Mouse (Mus musculus) MEL (cell line): ENCODE results near the gene Arhgef25.

ENCODE experiments used
- CTCF ChIP-seq, 3 experiments: IDR thresholded peaks in 2 of 3; conservative IDR thresholded peaks in 1 of 3; 2 replicates each; pipeline ENCODE4 v1.5.1; 2011 to 2012; ENCODE audit warnings: low read length in 3 of 3, low read depth in 2 of 3, mild to moderate bottlenecking in 2 of 3, improper control_type of control experiment in 1 of 3, inconsistent platforms in 1 of 3, mixed read lengths in 1 of 3, moderate library complexity in 1 of 3; ENCODE audit not compliant: control insufficient read depth in 1 of 3, insufficient read depth in 1 of 3, poor library complexity in 1 of 3, severe bottlenecking in 1 of 3
- EP300 ChIP-seq, 2 experiments: IDR thresholded peaks; 2 replicates each; pipeline ENCODE4 v1.6.1; 2011; ENCODE audit warnings: improper control_type of control experiment in 2 of 2, low read length in 2 of 2, low read depth in 1 of 2, mild to moderate bottlenecking in 1 of 2
- GATA1 ChIP-seq: IDR thresholded peaks from 2 replicates; pipeline ENCODE4 v1.6.1; 2011; ENCODE audit warnings: low read depth, low read length, improper control_type of control experiment
- KAT2A ChIP-seq: conservative IDR thresholded peaks from 2 replicates; pipeline ENCODE4 v1.6.1; 2012; ENCODE audit warnings: low read depth, low read length, improper control_type of control experiment, inconsistent platforms
- MAFK ChIP-seq: IDR thresholded peaks from 2 replicates; pipeline ENCODE4 v1.6.1; 2011; ENCODE audit warnings: low read depth, mild to moderate bottlenecking, low read length, improper control_type of control experiment, borderline replicate concordance
- MAX ChIP-seq: IDR thresholded peaks from 2 replicates; pipeline ENCODE4 v1.6.1; 2011; ENCODE audit warnings: low read length, improper control_type of control experiment
- MAZ ChIP-seq: IDR thresholded peaks from 2 replicates; pipeline ENCODE4 v1.6.1; 2012; ENCODE audit warnings: low read depth, mild to moderate bottlenecking, inconsistent platforms, low read length, improper control_type of control experiment
- POLR2A ChIP-seq, 2 experiments: IDR thresholded peaks; 2 replicates each; pipeline ENCODE4 v1.6.1; 2011 to 2012; ENCODE audit warnings: low read length in 2 of 2, mild to moderate bottlenecking in 2 of 2, control low read depth in 1 of 2, improper control_type of control experiment in 1 of 2, low read depth in 1 of 2, moderate library complexity in 1 of 2; ENCODE audit not compliant: control insufficient read depth in 1 of 2, insufficient read depth in 1 of 2, poor library complexity in 1 of 2
- POLR2AphosphoS2 ChIP-seq: IDR thresholded peaks from 2 replicates; pipeline ENCODE4 v1.6.1; 2011; ENCODE audit warnings: low read length, improper control_type of control experiment
- RAD21 ChIP-seq: IDR thresholded peaks from 2 replicates; pipeline ENCODE4 v1.6.1; 2011; ENCODE audit warnings: mild to moderate bottlenecking, low read depth, low read length, improper control_type of control experiment
- SIN3A ChIP-seq: IDR thresholded peaks from 2 replicates; pipeline ENCODE4 v1.6.1; 2012; ENCODE audit warnings: low read length, improper control_type of control experiment, inconsistent platforms
- TAL1 ChIP-seq: IDR thresholded peaks from 2 replicates; pipeline ENCODE4 v1.6.1; 2012; ENCODE audit warnings: mild to moderate bottlenecking, inconsistent platforms, low read length, moderate library complexity, mixed read lengths
- ZKSCAN1 ChIP-seq: IDR thresholded peaks from 2 replicates; pipeline ENCODE4 v1.6.1; 2012; ENCODE audit warnings: low read depth, mild to moderate bottlenecking, inconsistent platforms, low read length, improper control_type of control experiment, moderate library complexity

DNA sequence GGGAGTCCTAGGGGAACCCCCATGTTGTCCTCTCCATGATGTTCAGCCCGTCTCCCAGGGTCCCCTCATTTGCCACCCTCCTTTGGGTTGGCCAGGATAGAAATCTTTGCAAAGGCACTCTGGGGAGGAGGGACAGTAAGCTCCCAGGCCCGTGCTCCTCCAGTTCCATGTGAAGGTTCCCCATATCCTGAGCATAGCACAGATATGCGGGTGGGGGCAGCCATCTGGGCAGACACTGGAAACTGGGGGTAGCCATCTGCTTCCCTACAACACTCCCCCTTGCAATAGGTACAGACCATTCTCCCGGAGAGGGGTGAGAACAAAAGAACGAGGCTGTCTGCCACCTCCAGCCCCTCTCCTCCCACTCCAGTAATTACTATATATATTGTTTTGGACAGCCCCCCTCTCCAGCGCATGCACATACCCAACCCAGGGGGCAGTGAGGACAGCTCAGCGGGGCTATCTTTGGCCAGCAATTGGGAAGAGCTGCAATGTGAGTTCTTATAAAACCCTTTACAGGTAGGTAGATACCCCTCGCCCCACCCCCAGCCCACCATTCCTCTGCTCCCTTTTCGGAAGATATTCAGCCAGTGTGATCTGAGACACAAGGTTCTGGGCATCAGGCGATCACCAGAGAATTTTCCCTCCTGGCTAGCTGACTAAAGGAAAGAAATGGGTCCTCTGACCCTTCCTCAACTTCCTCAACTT is 2.4 kb downstream of the Arhgef25 start:
- no peak for TF ChIP-seq RAD21
- no peak for TF ChIP-seq MAFK
- no peak for TF ChIP-seq ZKSCAN1
- no peak for TF ChIP-seq EP300 (IDR thresholded peaks at IDR 0.05; ENCODE audit: low read depth in 1 of 2, low read length in 2 of 2)
- TF ChIP-seq CTCF (IDR thresholded peaks at IDR 0.05 in 2 of 3, conservative IDR thresholded peaks at IDR 0.05 in 1 of 3; ENCODE audit: control insufficient read depth in 1 of 3, insufficient read depth in 1 of 3, low read depth in 2 of 3, low read length in 3 of 3, poor library complexity in 1 of 3, severe bottlenecking in 1 of 3) = no peak
- no peak for TF ChIP-seq TAL1
- no peak for TF ChIP-seq MAX
- no peak for TF ChIP-seq SIN3A
- no peak for TF ChIP-seq KAT2A
- TF ChIP-seq GATA1 = no peak
- no peak for TF ChIP-seq POLR2AphosphoS2
- no peak for TF ChIP-seq POLR2A (IDR thresholded peaks at IDR 0.05; ENCODE audit: control insufficient read depth in 1 of 2, insufficient read depth in 1 of 2, low read depth in 1 of 2, low read length in 2 of 2, poor library complexity in 1 of 2)
- TF ChIP-seq MAZ = 0 out of 2 replicates have a peak, but pooled peaks have one; percentile 26
